Comparison of ENCODE assay signal across 8 mouse cellular contexts in the genomic region with DNA sequence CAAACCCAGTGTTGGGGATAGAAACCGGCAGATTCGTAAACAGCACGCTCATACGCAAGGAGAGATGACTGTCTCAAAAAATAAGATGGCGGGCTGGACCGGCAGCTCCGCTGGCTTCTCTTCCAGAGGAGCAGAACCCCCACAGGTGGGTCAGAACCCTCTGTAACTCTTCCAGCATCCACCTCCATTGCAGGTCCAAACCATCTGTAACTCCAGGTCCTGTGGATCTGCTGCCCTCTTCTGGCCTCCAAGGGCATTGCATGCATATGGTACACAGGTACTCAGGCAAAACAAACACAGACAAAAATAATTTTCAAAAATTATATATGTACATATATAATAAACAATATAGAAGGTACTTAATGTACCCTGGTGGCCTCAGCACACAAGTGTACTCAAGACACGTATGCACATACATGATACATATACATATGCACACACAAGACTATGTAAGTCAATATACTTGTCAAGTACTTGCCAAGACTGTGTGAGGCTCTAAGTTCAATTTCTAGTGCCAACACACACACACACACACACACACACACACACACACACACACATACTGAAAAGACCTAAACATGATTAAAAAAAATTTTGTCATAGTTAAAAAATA. TPM values are rescaled to one million over a fixed set of nuclear protein-coding genes. Genes with fewer than 3 reads are reported as not detected.
DNase-seq lines count a peak whose midpoint lies in the region; ATAC-seq and TF ChIP-seq lines count a peak whose summit lies in the region.

No protein-coding gene starts in this region.

- peak; percentile 81 for TF ChIP-seq CTCF in liver, adult 2 months (IDR thresholded peaks at IDR 0.05; ENCODE audit: low read depth, low read length)

- no peak overlapping the region for H3K4me2 ChIP-seq in kidney, embryonic 14.5 days (replicated peaks; ENCODE audit: low read depth, low read length)
- H3K4me2 ChIP-seq in neural tube, embryonic 12.5 days (replicated peaks), result no peak overlapping the region

- H3K4me3 ChIP-seq in kidney, embryonic 14.5 days (ENCODE audit: low read length), result no peak overlapping the region
- H3K4me3 ChIP-seq in liver, adult 2 months (ENCODE audit: insufficient read depth, low read depth, low read length), result no peak overlapping the region
- H3K4me3 ChIP-seq in neural tube, embryonic 12.5 days, result no peak overlapping the region

- no peaks in the 10 kb centered on the region for H3K79me2 ChIP-seq in liver, adult 2 months (ENCODE audit: control insufficient read depth, insufficient read depth, low read length)

- H3K9ac ChIP-seq in kidney, embryonic 14.5 days (ENCODE audit: low read depth, low read length), result no peak overlapping the region
- no peak overlapping the region for H3K9ac ChIP-seq in liver, adult 2 months (ENCODE audit: low read depth, low read length)
- H3K9ac ChIP-seq in neural tube, embryonic 12.5 days, result no peak overlapping the region

- peak; percentile 63 to 64 for DNase-seq in left cerebral cortex, adult 18-20 months (ENCODE audit: low spot score in 2 of 2)
- DNase-seq in left cerebral cortex, adult 11 months (ENCODE audit: low spot score), result no peak
- DNase-seq in cerebellum, postnatal 25 days, result peak; percentile 56 to 77
- peak; percentile 48 for DNase-seq in gastrocnemius, postnatal 14 days
- DNase-seq in liver, adult 2 months (ENCODE audit: extremely low read depth, low read depth, low spot score), result peak; percentile 52
- peak; percentile 84 for DNase-seq in testis, postnatal 10 days (ENCODE audit: low spot score)

- no peaks in the 10 kb centered on the region for H3K9me3 ChIP-seq in kidney, embryonic 14.5 days (ENCODE audit: control insufficient read depth, low read length)
- H3K9me3 ChIP-seq in neural tube, embryonic 12.5 days, result no peaks in the 10 kb centered on the region

- no peak for TF ChIP-seq POLR2A in liver, adult 2 months (IDR thresholded peaks at IDR 0.05; ENCODE audit: extremely low read depth, insufficient read depth, low read length)

- peak; percentile 56 for ATAC-seq in kidney, embryonic 14.5 days (ENCODE audit: low FRiP score, low TSS enrichment)
- peak; percentile 37; the same call in 1 of the 2 replicates for ATAC-seq in neural tube, embryonic 12.5 days (ENCODE audit: low FRiP score, low read depth)

- H3K27me3 ChIP-seq in kidney, embryonic 14.5 days (ENCODE audit: control insufficient read depth, insufficient read depth, low read length), result no peaks in the 10 kb centered on the region
- H3K27me3 ChIP-seq in liver, adult 2 months (ENCODE audit: control insufficient read depth, insufficient read depth, low read length), result no peaks in the 10 kb centered on the region
- H3K27me3 ChIP-seq in neural tube, embryonic 12.5 days (replicated peaks), result no peaks in the 10 kb centered on the region

- H3K36me3 ChIP-seq in kidney, embryonic 14.5 days (ENCODE audit: control insufficient read depth, insufficient read depth, low read length), result no peaks in the 10 kb centered on the region
- H3K36me3 ChIP-seq in liver, adult 2 months (ENCODE audit: control insufficient read depth, insufficient read depth, low read length), result peaks cover 20% of the 10 kb centered on the region
- H3K36me3 ChIP-seq in neural tube, embryonic 12.5 days, result no peaks in the 10 kb centered on the region

- intact Hi-C loops in gastrocnemius, postnatal 14 days (cut with DNase I; ENCODE audit: low total_unique reads), result loop anchor here (5.0 to 10.0 kb wide), 2 partner anchors 102 to 250 kb away; no protein-coding TSS in a partner anchor

- 62% methylated on average over 8 of the region's 8 CpGs for WGBS in kidney, embryonic 14.5 days
- 67% methylated on average over 8 of the region's 8 CpGs for WGBS in liver, adult 2 months
- WGBS in neural tube, embryonic 12.5 days, result 62% methylated on average over 8 of the region's 8 CpGs

- no peak overlapping the region for H3K27ac ChIP-seq in kidney, embryonic 14.5 days (ENCODE audit: low read depth, low read length)
- H3K27ac ChIP-seq in liver, adult 2 months (replicated peaks; ENCODE audit: insufficient read depth, low read depth, low read length), result no peak overlapping the region
- no peak overlapping the region for H3K27ac ChIP-seq in neural tube, embryonic 12.5 days

- H3K4me1 ChIP-seq in kidney, embryonic 14.5 days (ENCODE audit: control insufficient read depth, insufficient read depth, low read length), result no peaks in the 10 kb centered on the region
- no peaks in the 10 kb centered on the region for H3K4me1 ChIP-seq in liver, adult 2 months (ENCODE audit: control insufficient read depth, insufficient read depth, low read length)
- no peaks in the 10 kb centered on the region for H3K4me1 ChIP-seq in neural tube, embryonic 12.5 days

RNA-seq across cellular contexts. Expression of a gene that starts 23.0 kb away (rescaled TPM):
- total RNA-seq in left cerebral cortex, adult 18-20 months (2021), result 10 to 100 TPM; 21.6 to 23.0 TPM
- 10 to 100 TPM; 20.9 to 22.6 TPM for total RNA-seq in gastrocnemius, postnatal 14 days (2021)
- polyA plus RNA-seq in kidney, embryonic 14.5 days (2014; fragmentation: Nextera tagmentation; extraction: Ambion mirVana), result 57.0 and 70.4 TPM in 2 replicates
- 551 and 607 TPM in 2 replicates for total RNA-seq in liver, adult 2 months (2014; rRNA removed)
- polyA plus RNA-seq in liver, adult 2 months (2012; rRNA removed), result 109 and 194 TPM in 2 replicates
- 18.7 and 19.9 TPM in 2 replicates for polyA plus RNA-seq in neural tube, embryonic 12.5 days (2016; fragmentation: Nextera tagmentation; extraction: Ambion mirVana)

RNA-seq across cellular contexts. Expression of a gene that starts 37.6 kb away (rescaled TPM):
- total RNA-seq in left cerebral cortex, adult 18-20 months (2021), result 100 to 1,000 TPM; 459 to 474 TPM
- 100 to 1,000 TPM; 156 to 165 TPM for total RNA-seq in gastrocnemius, postnatal 14 days (2021)
- 467 and 551 TPM in 2 replicates for polyA plus RNA-seq in kidney, embryonic 14.5 days (2014; fragmentation: Nextera tagmentation; extraction: Ambion mirVana)
- total RNA-seq in liver, adult 2 months (2014; rRNA removed), result 144 and 161 TPM in 2 replicates
- 56.1 and 67.4 TPM in 2 replicates for polyA plus RNA-seq in liver, adult 2 months (2012; rRNA removed)
- 507 and 535 TPM in 2 replicates for polyA plus RNA-seq in neural tube, embryonic 12.5 days (2016; fragmentation: Nextera tagmentation; extraction: Ambion mirVana)

Comparison
In these comparisons a context has a peak if more than half of its experiments do, and no peak if none do; other contexts are left out.
1. RNA of a gene that starts 23.0 kb away (total RNA-seq): 551 to 607 TPM in liver, adult 2 months; 21.6 to 23.0 TPM in left cerebral cortex, adult 18-20 months and 20.9 to 22.6 TPM in gastrocnemius, postnatal 14 days; every median in the first group is over 10 times any median in the second.